Mouse (Mus musculus) granulocyte monocyte progenitor cell, adult 5-6 weeks (primary cell): Measurements from ENCODE around the gene Hspd1. TPM values are rescaled to one million over a fixed set of nuclear protein-coding genes. Genes with fewer than 3 reads are reported as not detected.
"Not testable (repeated sequence)": the region's sequence is repeated elsewhere in the genome, so short reads cannot be mapped to it uniquely, and the experiment has no call there.

ENCODE experiments used
- ATAC-seq: replicated peaks from 2 replicates; pipeline ENCODE4 v1.8.0; 2016; ENCODE audit warnings: mild to moderate bottlenecking, moderate TSS enrichment, inconsistent platforms; ENCODE audit not compliant: poor library complexity, severe bottlenecking
- total RNA-seq, 2 experiments: library from RNA; stranded (forward) in 1 of 2; stranded (reverse) in 1 of 2; fragments of 200-712, 200-1000 nt in 1 of 2; fragments of >200 nt in 1 of 2; fragmentation: Nextera tagmentation in 1 of 2; gene quantifications; 2 replicates each; pipeline ENCODE4 v1.2.3; 2014 to 2017

The Hspd1 gene
- total RNA-seq, 2 experiments from 2014 or later = 291 to 555 TPM

- peak; percentile 4; the same call in 1 of the 2 replicates for ATAC-seq
These were observed 811 bp upstream of the Hspd1 start for GRCm38 (mm10) chr1:55088611-55089497.

GRCm38 (mm10) chr1:55087401-55087904, 590 bp downstream of the Hspd1 start:
- ATAC-seq = peak; percentile 45; the same call in 1 of the 2 replicates

- no peak for ATAC-seq
These were observed 1.1 kb downstream of the Hspd1 start for GRCm38 (mm10) chr1:55086868-55087400.

- no peak for ATAC-seq
These were observed 2.2 kb downstream of the Hspd1 start for GRCm38 (mm10) chr1:55085781-55086366.

GRCm38 (mm10) chr1:55082106-55082505, 5.9 kb downstream of the Hspd1 start:
- ATAC-seq = 0 out of 2 replicates have a peak, but pooled peaks have one; percentile 26

GRCm38 (mm10) chr1:55079677-55080076, 8.4 kb downstream of the Hspd1 start:
- ATAC-seq = no peak

- ATAC-seq = no peak
These were observed 11.1 kb downstream of the Hspd1 start for GRCm38 (mm10) chr1:55076849-55077516.

GRCm38 (mm10) chr1:55076395-55076743, 11.7 kb downstream of the Hspd1 start:
- no peak for ATAC-seq

GRCm38 (mm10) chr1:55075652-55076394, 12.2 kb downstream of the Hspd1 start:
- no peak for ATAC-seq

- ATAC-seq = no peak
These were observed 13.3 kb downstream of the Hspd1 start for GRCm38 (mm10) chr1:55074757-55075156.

- ATAC-seq = not testable (repeated sequence)
These were observed 15.7 kb downstream of the Hspd1 start for GRCm38 (mm10) chr1:55072328-55072727.

- no peak for ATAC-seq
These were observed 26.3 kb downstream of the Hspd1 start for GRCm38 (mm10) chr1:55061772-55062171.

- no peak for ATAC-seq
These were observed 26.9 kb downstream of the Hspd1 start for GRCm38 (mm10) chr1:55061099-55061498.

- ATAC-seq = peak; percentile 36
These were observed 29.7 kb downstream of the Hspd1 start for GRCm38 (mm10) chr1:55058383-55058782.

- ATAC-seq = peak; percentile 26
These were observed 32.5 kb downstream of the Hspd1 start for GRCm38 (mm10) chr1:55055322-55056115.

GRCm38 (mm10) chr1:55053596-55053995, 34.4 kb downstream of the Hspd1 start:
- ATAC-seq = no peak

GRCm38 (mm10) chr1:55053005-55053404, 35.0 kb downstream of the Hspd1 start:
- peak; percentile 19; the same call in 1 of the 2 replicates for ATAC-seq

GRCm38 (mm10) chr1:55052355-55052953, 35.6 kb downstream of the Hspd1 start, which contains the start of gene Coq10b:
Coq10b (plus strand) TSS chr1:55052770.
- peak; percentile 91 for ATAC-seq

GRCm38 (mm10) chr1:55051671-55052070, 36.4 kb downstream of the Hspd1 start:
- no peak for ATAC-seq
